Mouse (Mus musculus) NIH3T3 (cell line): ENCODE results near the gene Fam133b.

ENCODE experiments used
- DNase-seq: peaks from one replicate; pipeline ENCODE4 v3.0.0-alpha.2; 2012; ENCODE audit warnings: low read depth

The Fam133b gene

GRCm38 (mm10) chr5:3543629-3544479 lies at the start of gene Fam133b:
Gene Fam133b (plus strand): TSS chr5:3543833.
- peak; percentile 97 for DNase-seq

DNA sequence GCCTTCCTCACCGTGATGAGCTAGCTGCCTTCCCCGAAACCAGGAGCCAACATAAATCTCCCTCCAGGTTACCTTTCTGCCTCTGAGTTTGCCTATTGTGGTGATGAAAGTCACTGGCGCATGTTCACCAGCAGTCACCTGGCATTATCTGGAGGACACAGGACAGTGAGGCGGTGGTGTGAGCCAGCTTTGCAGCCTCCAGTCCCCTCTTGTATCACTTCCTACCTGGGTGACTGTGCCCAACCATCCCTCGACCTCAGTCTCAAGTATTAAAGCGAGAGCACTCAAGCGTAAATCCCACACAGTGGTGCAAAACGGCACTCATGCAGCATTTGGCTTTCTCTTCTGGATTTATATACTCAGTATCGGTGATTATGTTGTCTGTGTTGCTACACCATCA lies 49.7 kb upstream of the Fam133b start:
- no peak for DNase-seq

DNA sequence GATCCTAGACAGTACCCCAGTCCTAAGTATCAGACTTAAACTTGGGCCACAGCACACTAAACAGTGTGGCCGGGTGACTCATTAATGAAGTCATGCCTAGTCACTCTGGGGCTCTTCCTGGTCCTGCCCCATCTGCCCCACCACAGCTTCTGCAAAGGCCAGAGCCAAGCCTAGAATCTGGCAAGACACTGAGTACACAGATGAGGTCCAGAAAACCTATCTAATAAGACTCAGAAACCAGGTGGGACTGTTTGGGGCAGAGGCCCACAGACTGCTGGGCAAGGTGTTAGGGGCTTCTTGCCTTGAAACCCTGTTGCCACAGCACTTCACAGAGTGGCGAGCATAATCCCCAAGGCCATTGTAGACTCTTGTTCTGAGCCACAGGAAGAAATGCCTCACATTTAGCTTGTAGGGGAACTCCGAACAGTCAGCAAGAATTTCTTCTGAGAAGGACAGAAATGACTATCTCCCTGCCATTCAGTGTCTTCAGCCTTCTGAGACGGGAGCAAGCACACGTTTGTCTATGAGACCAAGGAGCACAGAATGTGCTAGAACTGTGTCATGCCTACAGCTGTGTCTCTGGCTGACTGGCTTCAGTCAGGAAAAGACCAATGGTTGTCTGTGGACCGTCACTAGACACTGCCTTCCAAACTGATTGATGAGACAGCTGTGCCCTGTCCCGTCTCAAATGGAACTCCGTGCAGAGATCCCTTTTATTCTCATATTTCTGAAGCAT lies 49.0 kb upstream of the Fam133b start:
- DNase-seq: peak; percentile 40

DNA sequence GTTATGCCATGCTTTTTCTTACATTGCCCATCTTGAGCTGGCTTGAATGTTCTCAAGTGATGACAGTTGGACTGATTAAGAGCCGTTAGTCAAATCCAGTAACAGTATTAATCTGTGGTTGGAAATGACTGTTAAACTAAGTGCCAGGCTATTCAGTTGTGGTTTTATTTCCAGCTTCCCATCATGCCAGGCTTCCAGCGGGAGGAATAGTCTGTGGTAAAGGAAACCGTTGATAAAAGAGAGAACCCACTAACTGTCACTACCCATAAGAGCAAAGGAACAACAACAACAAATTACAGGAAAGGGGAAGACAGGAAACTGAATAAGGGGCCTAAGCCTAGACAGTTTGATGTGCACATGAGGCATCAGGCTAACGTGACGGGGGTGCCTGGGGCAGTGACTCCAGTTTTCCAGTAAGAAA lies 46.1 kb upstream of the Fam133b start:
- no peak for DNase-seq

DNA sequence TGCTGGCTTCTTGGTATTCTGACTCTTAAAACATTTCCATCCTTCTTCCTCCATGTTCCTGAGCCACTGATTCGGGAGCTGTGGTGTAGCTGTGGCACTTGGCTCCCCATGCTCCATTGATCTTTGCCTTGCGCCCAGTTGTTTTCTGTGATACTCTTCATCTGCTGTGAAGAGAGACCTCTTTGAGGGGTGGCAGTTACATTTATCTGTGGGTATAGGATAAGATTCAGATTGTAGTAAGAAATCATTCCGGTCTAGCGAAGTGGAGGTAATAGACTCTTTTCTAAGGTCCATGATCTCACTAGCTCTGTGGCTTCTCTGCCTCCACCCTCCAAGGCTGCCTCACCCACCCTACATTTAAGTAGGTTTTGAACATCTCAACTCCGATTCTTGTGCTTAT lies 43.3 kb upstream of the Fam133b start:
- DNase-seq: no peak

DNA sequence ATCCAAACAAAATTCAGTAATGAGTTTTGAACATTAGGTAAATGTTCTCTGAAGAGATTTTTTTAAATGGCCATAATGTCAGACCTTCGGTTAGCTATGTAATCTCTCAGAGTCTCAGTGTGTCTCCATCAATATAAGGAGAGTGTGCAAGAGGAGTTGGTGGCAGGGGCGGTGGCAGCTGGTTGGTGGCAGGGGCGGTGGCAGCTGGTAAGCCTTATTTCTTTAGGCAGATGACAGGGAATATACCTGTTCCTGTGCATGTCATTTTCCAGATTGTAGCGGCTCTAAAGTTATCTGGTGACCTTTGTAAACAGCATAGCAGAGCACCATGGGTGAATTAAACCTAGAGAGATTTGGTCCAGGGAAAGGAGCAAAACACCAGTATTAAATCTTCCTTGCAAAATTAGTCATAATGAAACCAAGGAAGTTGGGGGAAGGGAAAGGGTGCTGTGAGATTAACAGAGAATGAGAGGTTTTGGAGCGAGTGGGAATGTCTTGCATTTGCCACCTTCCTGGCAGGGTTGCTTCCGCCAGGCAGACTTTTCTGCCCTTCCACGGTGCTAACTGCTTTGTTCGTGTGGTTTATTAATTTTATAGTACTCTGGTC lies 42.6 kb upstream of the Fam133b start:
- peak; percentile 32 for DNase-seq

DNA sequence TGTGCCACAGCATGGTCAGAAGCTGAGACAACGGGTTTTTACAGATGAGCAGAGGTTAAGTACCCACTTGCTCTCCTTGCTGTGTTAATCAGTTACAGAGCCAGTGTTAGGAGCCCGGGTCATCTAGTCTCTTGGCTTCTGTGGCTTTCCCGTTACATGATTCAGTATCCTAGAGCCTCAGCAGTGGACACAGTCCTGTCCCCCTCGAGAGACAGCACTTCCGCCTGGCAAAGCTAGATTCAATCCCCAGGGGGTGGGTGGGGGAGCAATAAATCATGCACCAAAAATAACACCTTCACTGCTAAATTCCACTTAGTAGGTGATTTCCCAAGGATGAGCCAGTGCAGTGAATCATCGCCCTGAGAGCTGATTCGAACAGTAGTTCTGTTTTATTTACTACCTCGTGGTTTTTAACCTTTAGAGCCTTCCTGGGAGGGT lies 42.0 kb upstream of the Fam133b start:
- peak; percentile 55 for DNase-seq

DNA sequence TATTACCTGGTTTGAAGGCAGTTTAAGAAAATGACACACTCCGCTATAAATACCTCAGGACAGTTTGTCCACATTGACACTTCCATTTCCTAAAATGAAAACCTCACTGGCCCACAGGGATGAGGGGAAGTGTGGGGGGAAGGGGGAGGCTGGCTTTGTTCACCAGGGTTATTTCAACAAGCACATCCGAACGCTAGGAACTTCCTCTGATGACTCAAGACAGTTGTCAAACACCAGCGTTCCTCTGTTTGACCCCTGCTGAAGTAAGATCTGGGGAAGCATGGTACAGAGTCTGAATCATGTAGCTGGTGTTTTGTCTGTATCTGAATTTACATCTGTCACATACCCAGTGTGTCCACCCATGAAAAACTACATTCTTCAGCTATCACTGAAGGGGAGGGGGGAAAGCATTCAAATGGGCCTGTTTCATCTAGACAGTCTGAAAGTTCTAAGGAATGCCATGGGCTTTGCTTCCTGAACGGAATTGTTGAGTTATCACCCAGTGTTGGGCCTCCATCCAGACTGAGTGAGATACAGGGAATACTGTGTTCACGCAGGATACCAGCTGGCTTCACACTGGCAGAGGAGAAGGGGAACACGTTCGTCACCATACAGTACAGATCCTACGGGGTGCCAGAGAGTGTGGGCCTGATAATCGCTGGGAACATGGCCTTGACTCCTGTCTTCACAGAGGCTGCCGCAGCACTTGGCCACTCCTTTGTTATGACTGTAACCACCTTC lies 40.9 kb upstream of the Fam133b start:
- DNase-seq: peak; percentile 38

DNA sequence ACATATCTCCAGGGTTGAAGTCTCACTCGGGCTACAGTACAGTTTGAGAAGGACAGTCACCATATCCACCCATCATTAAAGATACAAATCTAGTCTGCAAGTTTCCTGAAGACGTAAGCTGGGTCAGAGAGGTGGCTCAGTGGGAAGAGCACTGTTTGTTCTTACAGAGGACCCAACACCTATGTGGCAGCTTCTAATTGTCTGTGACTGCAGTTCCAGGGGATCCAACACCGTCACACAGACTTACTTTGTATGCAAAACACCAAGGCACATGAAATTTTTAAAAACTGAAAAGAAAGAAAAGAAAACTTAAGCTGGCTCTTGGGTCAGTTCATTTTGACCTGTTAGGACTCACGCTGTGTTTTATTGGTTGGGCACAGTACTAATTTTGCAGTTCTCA lies 40.3 kb upstream of the Fam133b start:
- DNase-seq: no peak

DNA sequence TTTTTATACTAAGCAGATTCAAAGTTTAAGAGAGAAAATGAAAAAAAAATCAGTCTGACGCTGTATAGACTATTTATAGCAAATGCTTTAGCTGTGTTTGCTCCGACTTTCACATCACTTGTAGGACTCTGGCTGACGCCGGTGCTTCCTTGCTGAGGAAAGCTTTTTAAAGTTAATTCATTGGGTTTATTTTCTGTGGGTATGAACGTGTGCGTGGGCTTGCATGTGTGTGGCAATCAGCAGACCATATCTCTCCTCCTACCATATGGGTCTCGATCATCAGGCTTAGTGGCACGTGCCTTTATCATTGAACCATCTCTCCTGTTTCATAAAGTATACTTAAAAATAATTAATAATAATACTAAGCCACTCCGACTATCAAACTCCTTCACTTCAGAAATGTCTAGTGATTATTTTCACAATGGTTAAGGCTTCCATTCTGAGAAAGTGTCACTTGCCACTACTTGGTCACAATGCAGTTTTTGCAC lies 39.8 kb upstream of the Fam133b start:
- DNase-seq: no peak

DNA sequence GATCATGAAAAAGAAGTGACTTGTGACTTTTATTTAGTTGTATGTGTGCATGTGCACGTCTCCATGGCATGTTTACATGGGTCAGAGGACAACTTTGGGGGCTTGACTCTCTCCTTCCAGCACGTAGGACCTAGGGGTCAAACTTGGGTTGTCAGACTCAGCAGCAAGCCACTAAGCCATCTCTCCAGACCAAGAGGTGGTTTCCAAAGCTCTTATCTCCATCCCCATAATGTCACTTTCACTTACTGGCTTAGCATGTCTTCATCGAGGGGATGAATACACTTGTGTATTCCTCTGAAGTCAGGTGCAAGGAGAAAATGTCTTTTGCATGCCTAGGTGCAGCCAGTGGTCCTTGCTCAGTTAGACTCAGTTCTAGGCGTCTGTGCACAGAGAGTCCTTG lies 39.2 kb upstream of the Fam133b start:
- DNase-seq: no peak

GRCm38 (mm10) chr5:3505553-3505952 lies 38.1 kb upstream of the Fam133b start:
- DNase-seq: no peak

- DNase-seq: no peak
Measured at GRCm38 (mm10) chr5:3508480-3509381, 34.9 kb upstream of the Fam133b start.

DNA sequence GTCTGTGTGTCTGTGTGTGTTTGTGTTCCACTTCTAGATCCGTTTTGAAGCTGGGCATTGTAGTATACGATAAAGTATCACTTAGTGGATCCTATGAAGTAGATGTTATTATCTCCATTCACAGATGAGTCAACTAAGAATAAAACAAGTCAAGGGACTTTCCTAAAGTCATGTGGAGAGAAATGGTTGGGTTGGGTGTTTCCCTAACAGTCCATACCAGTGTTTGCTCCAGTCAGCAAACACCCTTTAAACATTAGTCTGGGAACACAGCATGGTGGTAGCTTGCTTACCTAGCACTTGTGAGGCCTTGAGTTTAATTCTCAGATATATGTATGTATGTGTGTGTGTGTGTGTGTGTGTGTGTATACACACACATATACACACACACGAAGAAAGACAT lies 34.1 kb upstream of the Fam133b start:
- no peak for DNase-seq

GRCm38 (mm10) chr5:3511097-3511795 lies 32.4 kb upstream of the Fam133b start:
- no peak for DNase-seq

DNA sequence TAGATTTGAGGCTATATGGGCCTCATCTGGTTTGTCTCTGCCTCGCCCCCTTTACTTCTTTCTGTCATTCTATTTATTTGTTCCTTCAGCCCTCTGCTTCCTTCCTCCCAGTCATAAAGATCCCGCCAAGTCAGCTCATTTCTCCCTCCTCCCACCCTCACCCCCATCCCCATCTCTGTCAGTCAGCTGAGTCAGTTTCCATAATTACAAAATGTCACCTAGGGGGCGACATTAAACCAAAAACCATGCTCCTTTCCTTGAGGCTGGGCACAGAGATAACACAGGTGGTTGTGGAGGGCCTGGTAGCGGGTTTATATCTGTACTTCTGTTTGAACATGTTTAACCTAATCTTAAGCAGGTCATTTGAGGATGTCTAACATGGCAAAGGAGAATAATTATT lies 31.0 kb upstream of the Fam133b start:
- DNase-seq: peak; percentile 38

DNA sequence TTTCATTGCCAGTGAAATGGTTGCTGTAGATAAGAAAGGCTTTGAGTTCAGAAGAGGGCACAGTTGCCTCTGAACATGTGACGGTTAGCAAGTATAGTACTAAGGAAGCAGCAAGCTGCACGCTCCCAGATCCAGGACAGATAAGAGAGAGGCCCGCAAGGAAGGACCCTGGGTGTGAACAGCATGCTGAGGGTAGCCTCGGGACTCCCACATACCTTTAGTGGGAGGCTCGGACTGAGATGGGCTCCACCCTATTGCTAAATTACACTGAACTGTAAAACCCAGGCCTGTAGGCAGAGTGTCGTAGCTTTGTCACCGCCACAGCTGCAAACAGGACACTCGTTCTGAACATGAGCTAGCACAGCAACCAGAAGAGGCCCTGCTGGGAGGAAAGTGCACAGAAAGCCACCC lies 28.7 kb upstream of the Fam133b start:
- no peak for DNase-seq

DNA sequence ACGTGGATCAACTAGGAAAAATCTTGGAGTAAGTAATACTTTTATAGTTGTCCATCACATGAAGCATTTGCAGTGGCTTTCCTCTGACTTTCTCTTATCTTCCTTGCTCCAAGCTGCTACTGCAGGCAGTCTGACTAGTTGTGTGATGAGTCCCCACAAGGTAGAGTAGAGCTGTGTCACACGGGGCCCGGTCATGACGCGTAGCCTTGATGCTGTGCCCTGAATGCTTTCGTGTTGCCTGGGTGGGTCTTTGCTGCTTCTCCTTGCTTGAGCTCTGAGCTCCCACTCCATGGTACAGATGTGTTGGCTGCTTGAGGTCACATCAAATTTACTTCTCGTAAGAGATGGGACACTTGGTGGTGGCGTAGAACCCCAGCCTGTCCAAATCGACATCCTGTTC lies 28.2 kb upstream of the Fam133b start:
- DNase-seq: no peak

- peak; percentile 71 for DNase-seq
Measured at GRCm38 (mm10) chr5:3516481-3517075, 27.1 kb upstream of the Fam133b start.
